Mouse (Mus musculus) liver, adult 2 months (tissue): ENCODE measurements around the gene Cdx2. TPM values are rescaled to one million over a fixed set of nuclear protein-coding genes. Genes with fewer than 3 reads are reported as not detected.

Experiments
- DNase-seq: peaks from one replicate; pipeline ENCODE4 v3.0.0-alpha.2; 2011; ENCODE audit warnings: low read depth, low spot score; ENCODE audit errors: extremely low read depth
- H3K27ac ChIP-seq: fragments of 200-500 bp; replicated peaks from 2 replicates; pipeline ENCODE4 v1.5.1; 2012; ENCODE audit warnings: low read depth, mild to moderate bottlenecking, control low read depth, inconsistent platforms, low read length; ENCODE audit not compliant: insufficient read depth
- H3K27me3 ChIP-seq: fragments of 200-500 bp; 2 replicates; pipeline ENCODE4 v1.6.1; 2012; ENCODE audit warnings: mild to moderate bottlenecking, moderate library complexity, low read length, inconsistent platforms; ENCODE audit not compliant: control insufficient read depth, insufficient read depth
- H3K36me3 ChIP-seq: fragments of 200-500 bp; 2 replicates; pipeline ENCODE4 v1.6.1; 2012; ENCODE audit warnings: low read length, inconsistent platforms; ENCODE audit not compliant: control insufficient read depth, insufficient read depth
- H3K4me1 ChIP-seq: fragments of 200-500 bp; 2 replicates; pipeline ENCODE4 v1.6.1; 2011; ENCODE audit warnings: low read length; ENCODE audit not compliant: control insufficient read depth, insufficient read depth
- H3K4me3 ChIP-seq: fragments of 200-500 bp; 2 replicates; pipeline ENCODE4 v1.5.1; 2011; ENCODE audit warnings: low read depth, mild to moderate bottlenecking, control low read depth, low read length, moderate library complexity; ENCODE audit not compliant: insufficient read depth
- H3K79me2 ChIP-seq: fragments of 200-500 bp; 2 replicates; pipeline ENCODE4 v1.6.1; 2012; ENCODE audit warnings: inconsistent platforms, mild to moderate bottlenecking, low read length, moderate library complexity; ENCODE audit not compliant: control insufficient read depth, insufficient read depth
- H3K9ac ChIP-seq: fragments of 200-500 bp; 2 replicates; pipeline ENCODE4 v1.6.1; 2012; ENCODE audit warnings: low read depth, mild to moderate bottlenecking, control low read depth, inconsistent platforms, low read length
- CTCF ChIP-seq: fragments of 200-500 bp; IDR thresholded peaks from 2 replicates; pipeline ENCODE4 v1.5.1; 2011; ENCODE audit warnings: low read depth, low read length, control low read depth
- POLR2A ChIP-seq: fragments of 200-500 bp; IDR thresholded peaks from 2 replicates; pipeline ENCODE4 v1.6.1; 2011; ENCODE audit warnings: low read length, control low read depth; ENCODE audit not compliant: insufficient read depth; ENCODE audit errors: extremely low read depth
- WGBS: fragments of 180-500 bp; shearing (Covaris S2); methylation state at CpG from one replicate; pipeline ENCODE4 v1.1.7; 2018; 5-methylcytosine and 5-hydroxymethylcytosine counted together
- polyA plus RNA-seq: library from polyadenylated mRNA; depleted of rRNA; stranded (reverse); fragments of >200 nt; gene quantifications from 2 replicates; pipeline ENCODE4 v1.2.3, GENCODE M21; 2012
- total RNA-seq: library from RNA; depleted of rRNA; stranded (reverse); fragments of >200 nt; gene quantifications from 2 replicates; pipeline ENCODE4 v1.2.3, GENCODE M21; 2014

Cdx2 gene
- total and polyA plus RNA-seq, 2 experiments = 0.04 TPM; not detected in 1

DNA sequence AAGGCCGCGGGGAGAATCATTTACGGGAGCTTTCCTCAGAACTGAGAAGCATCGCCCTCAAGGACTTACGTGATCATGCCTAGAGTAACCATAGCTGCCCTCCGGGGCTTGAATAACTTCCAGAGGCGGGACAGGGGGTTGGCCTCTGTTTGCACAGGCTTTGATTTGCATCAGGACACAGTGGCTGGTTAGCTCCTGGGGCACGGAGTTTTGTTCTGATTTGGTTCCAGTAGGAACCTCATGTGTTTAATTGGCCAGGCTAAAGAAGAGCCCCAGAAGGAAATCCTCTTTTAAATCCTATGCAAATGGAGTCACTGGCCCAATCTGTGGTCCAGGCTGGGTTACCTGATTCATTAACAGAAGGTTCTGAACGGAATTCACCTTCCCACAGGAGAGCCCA, 31.9 kb upstream of the Cdx2 start:
- Histone ChIP-seq H3K27me3 (no peaks in the 10 kb centered on the region), H3K9ac (no peak overlapping the region), H3K4me1 (no peaks in the 10 kb centered on the region), H3K4me3 (no peak overlapping the region), H3K27ac (no peak overlapping the region), H3K36me3 (no peaks in the 10 kb centered on the region), H3K79me2 (no peaks in the 10 kb centered on the region)
- TF ChIP-seq POLR2A = no peak
- no peak for TF ChIP-seq CTCF
- WGBS = 42% methylated on average over 9 of the region's 9 CpGs
- DNase-seq = no peak

DNA sequence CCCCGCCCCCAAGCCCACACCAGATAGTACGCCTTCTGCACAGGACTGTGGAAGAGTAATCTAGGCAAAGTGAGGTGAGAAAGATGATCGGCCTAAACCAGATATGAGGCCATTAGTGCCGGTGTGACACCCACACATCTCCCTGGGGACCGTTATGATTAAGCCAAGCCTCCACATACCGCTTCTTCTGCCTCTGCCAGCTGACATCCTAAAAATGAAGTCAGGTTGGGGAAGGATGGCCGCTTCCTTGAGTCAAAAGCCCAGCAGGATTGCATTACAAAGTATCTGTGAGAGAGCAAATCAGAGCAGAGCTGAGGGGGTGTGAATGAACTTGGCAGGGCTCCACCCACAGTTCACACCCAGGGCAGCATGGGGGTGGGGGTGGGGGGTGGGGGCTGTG, 25.6 kb upstream of the Cdx2 start:
- no peak for TF ChIP-seq POLR2A
- no peak for TF ChIP-seq CTCF
- Histone ChIP-seq H3K4me1 (no peaks in the 10 kb centered on the region), H3K27ac (no peak overlapping the region), H3K79me2 (no peaks in the 10 kb centered on the region), H3K27me3 (no peaks in the 10 kb centered on the region), H3K36me3 (no peaks in the 10 kb centered on the region), H3K9ac (no peak overlapping the region), H3K4me3 (no peak overlapping the region)
- WGBS = 54% methylated on average over 7 of the region's 7 CpGs
- no peak for DNase-seq

GRCm38 (mm10) chr5:147331547-147331946, 24.5 kb upstream of the Cdx2 start:
- Histone ChIP-seq H3K27me3 (no peaks in the 10 kb centered on the region), H3K27ac (no peak overlapping the region), H3K4me3 (no peak overlapping the region), H3K79me2 (no peaks in the 10 kb centered on the region), H3K4me1 (no peaks in the 10 kb centered on the region), H3K36me3 (no peaks in the 10 kb centered on the region), H3K9ac (no peak overlapping the region)
- 44% methylated on average over 2 of the region's 2 CpGs for WGBS
- TF ChIP-seq CTCF = peak; percentile 65
- TF ChIP-seq POLR2A = no peak
- DNase-seq = no peak

DNA sequence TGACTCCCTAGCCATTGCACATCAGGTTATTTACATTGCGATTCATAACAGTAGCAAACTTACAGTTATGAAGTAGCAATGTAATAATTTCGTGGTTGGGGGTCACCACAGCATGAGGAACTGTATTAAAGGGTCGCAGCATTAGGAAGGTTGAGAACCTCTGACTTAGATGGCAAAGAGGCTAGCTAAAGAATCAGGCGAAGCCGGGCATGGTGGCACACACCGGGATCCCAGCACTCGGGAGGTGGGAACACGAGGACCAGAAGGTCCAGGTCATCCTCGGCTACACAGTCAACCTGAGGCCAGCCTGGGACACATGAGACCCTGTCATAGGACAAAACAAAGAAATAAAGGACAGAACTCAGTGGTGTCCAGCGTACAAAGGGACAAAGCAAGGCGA, 22.9 kb upstream of the Cdx2 start:
- H3K4me3 ChIP-seq = no peak overlapping the region
- TF ChIP-seq CTCF = no peak
- TF ChIP-seq POLR2A = no peak
- WGBS = 77% methylated on average over 11 of the region's 11 CpGs
- no peak overlapping the region for H3K9ac ChIP-seq
- H3K27me3 ChIP-seq = no peaks in the 10 kb centered on the region
- H3K27ac ChIP-seq = no peak overlapping the region
- no peaks in the 10 kb centered on the region for H3K36me3 ChIP-seq
- H3K4me1 ChIP-seq = no peaks in the 10 kb centered on the region
- no peak for DNase-seq
- no peaks in the 10 kb centered on the region for H3K79me2 ChIP-seq

GRCm38 (mm10) chr5:147327636-147328035, 20.6 kb upstream of the Cdx2 start:
- H3K4me3 ChIP-seq = no peak overlapping the region
- TF ChIP-seq CTCF (peak; percentile 15; the same call in 1 of the 2 replicates), POLR2A (no peak)
- H3K27me3 ChIP-seq = no peaks in the 10 kb centered on the region
- H3K36me3 ChIP-seq = no peaks in the 10 kb centered on the region
- H3K4me1 ChIP-seq = no peaks in the 10 kb centered on the region
- 88% methylated on average over 5 of the region's 5 CpGs for WGBS
- no peak for DNase-seq
- no peak overlapping the region for H3K9ac ChIP-seq
- no peaks in the 10 kb centered on the region for H3K79me2 ChIP-seq
- no peak overlapping the region for H3K27ac ChIP-seq

DNA sequence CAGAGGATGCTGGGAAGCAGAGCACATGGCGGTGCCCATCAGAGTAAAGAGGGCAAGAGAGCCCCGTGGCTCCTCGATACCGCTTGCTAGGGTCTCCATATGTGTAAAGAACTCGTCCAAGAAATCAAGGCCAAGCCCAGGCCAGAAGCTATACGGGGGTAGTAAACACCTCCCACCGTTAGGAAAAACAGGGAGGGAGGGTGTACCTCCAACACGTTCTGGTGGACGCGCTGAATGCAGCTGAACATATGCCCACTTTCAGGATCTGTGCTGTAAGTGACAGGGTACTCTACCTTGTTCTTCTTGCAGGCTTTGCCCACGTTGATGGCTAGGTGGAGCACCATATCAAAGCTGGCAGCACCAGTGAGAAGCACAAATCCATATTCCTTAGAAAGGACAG, 18.9 kb upstream of the Cdx2 start:
- no peaks in the 10 kb centered on the region for H3K79me2 ChIP-seq
- DNase-seq = no peak
- H3K4me3 ChIP-seq = no peak overlapping the region
- no peaks in the 10 kb centered on the region for H3K36me3 ChIP-seq
- no peak overlapping the region for H3K27ac ChIP-seq
- no peaks in the 10 kb centered on the region for H3K27me3 ChIP-seq
- no peak for TF ChIP-seq POLR2A
- no peak for TF ChIP-seq CTCF
- H3K4me1 ChIP-seq = no peaks in the 10 kb centered on the region
- 66% methylated on average over 11 of the region's 11 CpGs for WGBS
- H3K9ac ChIP-seq = no peak overlapping the region
